Mouse (Mus musculus) lung, adult 2 months (tissue): ENCODE measurements around the gene Tfip11.

Experiments used
- CTCF ChIP-seq: fragments of 200-500 bp; IDR thresholded peaks from 2 replicates; pipeline ENCODE4 v1.5.1; 2011; ENCODE audit warnings: mild to moderate bottlenecking, low read length, control low read depth; ENCODE audit not compliant: insufficient read depth
- POLR2A ChIP-seq: fragments of 200-500 bp; IDR thresholded peaks from 2 replicates; pipeline ENCODE4 v1.6.1; 2011; ENCODE audit warnings: low read depth, mild to moderate bottlenecking, control low read depth, low read length, borderline replicate concordance; ENCODE audit errors: extremely low read depth

DNA sequence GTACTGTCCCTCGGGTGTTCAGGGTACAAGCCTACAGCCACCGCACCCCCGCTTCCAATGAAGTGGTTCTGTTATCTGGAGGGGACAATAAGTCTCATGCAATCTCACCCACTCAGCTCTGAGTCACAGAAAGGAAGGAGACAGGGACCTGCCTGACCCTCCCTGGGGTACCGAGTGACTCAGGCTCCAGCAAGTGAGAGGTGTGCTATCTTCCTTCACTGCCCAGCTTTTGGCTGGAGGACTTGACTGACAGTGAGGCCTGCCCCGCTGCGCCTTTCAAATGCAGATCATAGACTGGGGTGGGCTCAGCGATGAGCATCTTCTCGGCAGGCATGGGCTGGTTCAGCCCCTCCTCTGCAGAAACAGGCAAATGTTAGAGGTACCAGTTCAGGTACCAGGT lies 31.0 kb upstream of the Tfip11 start:
- TF ChIP-seq CTCF (no peak), POLR2A (no peak)
